Mouse (Mus musculus) lung, postnatal 0 days (tissue): Measurements from ENCODE around the gene Pde8b.

Experiments
- CTCF ChIP-seq: IDR thresholded peaks from 2 replicates; pipeline ENCODE4 v1.5.1; 2016; ENCODE audit warnings: antibody characterized with exemption, mild to moderate bottlenecking
- EP300 ChIP-seq: IDR thresholded peaks from 2 replicates; pipeline ENCODE4 v1.6.1; 2016; ENCODE audit warnings: antibody characterized with exemption, mild to moderate bottlenecking, control low read depth

DNA sequence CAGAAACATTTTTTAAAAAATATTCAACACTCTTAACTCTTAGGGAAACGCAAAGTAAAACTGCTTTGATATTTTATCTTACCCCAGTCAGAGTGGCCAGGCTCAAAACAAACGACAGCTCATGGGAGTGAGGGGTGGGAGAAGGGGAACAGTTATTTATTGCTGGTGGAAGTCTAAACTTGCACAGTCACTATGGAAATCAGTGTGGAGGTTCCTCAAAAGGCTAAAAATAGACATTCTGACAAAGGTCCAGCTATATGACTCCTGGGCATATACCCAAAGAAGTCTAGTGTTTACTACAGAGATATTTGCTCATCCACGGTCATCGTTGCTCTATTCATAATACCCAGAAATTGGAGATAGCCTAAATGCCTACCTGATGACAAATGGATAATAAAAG, 211.9 kb downstream of the Pde8b start:
- TF ChIP-seq CTCF (no peak), EP300 (no peak)
